Mouse (Mus musculus) forebrain, embryonic 16.5 days (tissue): Measurements from ENCODE around the gene Sav1. TPM values are rescaled to one million over a fixed set of nuclear protein-coding genes. Genes with fewer than 3 reads are reported as not detected.

Experiments
- ATAC-seq: fragments of 200-750 bp; cut with Nextera tagmentation; 2 replicates; pipeline ENCODE4 v1.8.0; 2017; ENCODE audit warnings: mild to moderate bottlenecking, moderate library complexity
- H3K27ac ChIP-seq: fragments of 300-500 bp; sonication (generic); 2 replicates; pipeline ENCODE4 v1.5.1; 2014; ENCODE audit warnings: low read length, control low read depth
- H3K27me3 ChIP-seq: fragments of 300-500 bp; sonication (generic); replicated peaks from 2 replicates; pipeline ENCODE4 v1.6.1; 2014; ENCODE audit warnings: low read length; ENCODE audit not compliant: control insufficient read depth, insufficient read depth
- H3K36me3 ChIP-seq: fragments of 300-500 bp; sonication (generic); 2 replicates; pipeline ENCODE4 v1.6.1; 2014; ENCODE audit not compliant: control insufficient read depth, insufficient read depth
- H3K4me1 ChIP-seq: fragments of 300-500 bp; sonication (generic); replicated peaks from 2 replicates; pipeline ENCODE4 v1.6.1; 2014; ENCODE audit warnings: low read length; ENCODE audit not compliant: control insufficient read depth, insufficient read depth
- H3K4me2 ChIP-seq: fragments of 300-500 bp; sonication (generic); 2 replicates; pipeline ENCODE4 v1.6.1; 2014; ENCODE audit warnings: mild to moderate bottlenecking, low read length, control low read depth
- H3K4me3 ChIP-seq: fragments of 300-500 bp; sonication (generic); replicated peaks from 2 replicates; pipeline ENCODE4 v1.5.1; 2014; ENCODE audit warnings: mild to moderate bottlenecking, low read length, control low read depth
- H3K9ac ChIP-seq: fragments of 300-500 bp; sonication (generic); replicated peaks from 2 replicates; pipeline ENCODE4 v1.6.1; 2014; ENCODE audit warnings: low read depth, low read length, control low read depth
- H3K9me3 ChIP-seq: fragments of 300-500 bp; sonication (generic); 2 replicates; pipeline ENCODE4 v1.6.1; 2016; ENCODE audit warnings: low read length; ENCODE audit not compliant: control insufficient read depth
- WGBS: fragments of 180-500 bp; shearing (Covaris S2); extraction: QIAGEN DNeasy Blood & Tissue Kit; methylation state at CpG from one replicate; pipeline ENCODE4 v1.1.7; 2014; 5-methylcytosine and 5-hydroxymethylcytosine counted together
- polyA plus RNA-seq: library from polyadenylated mRNA; unstranded; fragments of >200 nt; fragmentation: Nextera tagmentation; extraction: Ambion mirVana; gene quantifications from 2 replicates; pipeline ENCODE4 v1.2.1, GENCODE M21; 2015

Gene Sav1
- polyA plus RNA-seq, 1 experiment from 2014 or later = 1.7 TPM

- H3K27ac ChIP-seq = no peak overlapping the region
- WGBS = 86% methylated on average over 13 of the region's 13 CpGs
- no peak for ATAC-seq
- no peaks in the 10 kb centered on the region for H3K4me1 ChIP-seq
- no peak overlapping the region for H3K4me3 ChIP-seq
- no peaks in the 10 kb centered on the region for H3K36me3 ChIP-seq
- no peak overlapping the region for H3K9ac ChIP-seq
- H3K27me3 ChIP-seq = no peaks in the 10 kb centered on the region
- H3K9me3 ChIP-seq = no peaks in the 10 kb centered on the region
- no peak overlapping the region for H3K4me2 ChIP-seq
These were observed 11.6 kb upstream of the Sav1 start for GRCm38 (mm10) chr12:69998186-69998983.

- Histone ChIP-seq H3K36me3 (no peaks in the 10 kb centered on the region), H3K4me2 (no peak overlapping the region), H3K9ac (no peak overlapping the region), H3K9me3 (no peaks in the 10 kb centered on the region), H3K27ac (no peak overlapping the region), H3K4me1 (no peaks in the 10 kb centered on the region), H3K4me3 (no peak overlapping the region), H3K27me3 (no peaks in the 10 kb centered on the region)
- ATAC-seq = no peak
- 53% methylated on average over 3 of the region's 3 CpGs for WGBS
These were observed 8.6 kb upstream of the Sav1 start for GRCm38 (mm10) chr12:69995382-69995781.

- Histone ChIP-seq H3K27ac (peak overlapping the region; percentile 67), H3K4me2 (peak overlapping the region; percentile 76), H3K27me3 (no peaks in the 10 kb centered on the region), H3K9me3 (no peaks in the 10 kb centered on the region), H3K4me1 (peaks cover 9% of the 10 kb centered on the region), H3K9ac (peak overlapping the region; percentile 90), H3K4me3 (peak overlapping the region; percentile 90), H3K36me3 (peaks cover 4% of the 10 kb centered on the region; the same call in 1 of the 2 replicates)
- under 1% methylated on average over 36 of the region's 36 CpGs for WGBS
- ATAC-seq = peak; percentile 58
These were observed 500 bp downstream of the Sav1 start for GRCm38 (mm10) chr12:69986241-69986762.

GRCm38 (mm10) chr12:69985546-69985945 lies 1.3 kb downstream of the Sav1 start:
- no peaks in the 10 kb centered on the region for H3K9me3 ChIP-seq
- WGBS = 18% methylated on average over 4 of the region's 4 CpGs
- H3K27me3 ChIP-seq = no peaks in the 10 kb centered on the region
- H3K36me3 ChIP-seq = peaks cover 4% of the 10 kb centered on the region; the same call in 1 of the 2 replicates
- peaks cover 9% of the 10 kb centered on the region for H3K4me1 ChIP-seq
- H3K9ac ChIP-seq = peak overlapping the region; percentile 90; the same call in 1 of the 2 replicates
- ATAC-seq = no peak
- no peak overlapping the region for H3K27ac ChIP-seq
- peak overlapping the region; percentile 76 for H3K4me2 ChIP-seq
- peak overlapping the region; percentile 90 for H3K4me3 ChIP-seq

GRCm38 (mm10) chr12:69982874-69983273 lies 3.9 kb downstream of the Sav1 start:
- Histone ChIP-seq H3K4me2 (no peak overlapping the region), H3K9me3 (no peaks in the 10 kb centered on the region), H3K27me3 (no peaks in the 10 kb centered on the region), H3K9ac (no peak overlapping the region), H3K4me1 (peaks cover 9% of the 10 kb centered on the region), H3K36me3 (peaks cover 4% of the 10 kb centered on the region; the same call in 1 of the 2 replicates), H3K27ac (no peak overlapping the region), H3K4me3 (no peak overlapping the region)
- no peak for ATAC-seq
- WGBS = 70% methylated on average over 5 of the region's 5 CpGs

- H3K4me1 ChIP-seq = peaks cover 8% of the 10 kb centered on the region
- H3K36me3 ChIP-seq = peaks cover 3% of the 10 kb centered on the region; the same call in 1 of the 2 replicates
- no peak overlapping the region for H3K27ac ChIP-seq
- no peak overlapping the region for H3K4me2 ChIP-seq
- WGBS = 63% methylated on average over 9 of the region's 9 CpGs
- no peak overlapping the region for H3K9ac ChIP-seq
- ATAC-seq = no peak
- no peaks in the 10 kb centered on the region for H3K27me3 ChIP-seq
- H3K4me3 ChIP-seq = no peak overlapping the region
- H3K9me3 ChIP-seq = no peaks in the 10 kb centered on the region
These were observed 9.3 kb downstream of the Sav1 start for GRCm38 (mm10) chr12:69977376-69977998.

- peaks cover 8% of the 10 kb centered on the region for H3K4me1 ChIP-seq
- no peak overlapping the region for H3K4me2 ChIP-seq
- ATAC-seq = no peak
- H3K4me3 ChIP-seq = no peak overlapping the region
- H3K36me3 ChIP-seq = peaks cover 3% of the 10 kb centered on the region; the same call in 1 of the 2 replicates
- H3K9ac ChIP-seq = no peak overlapping the region
- H3K9me3 ChIP-seq = no peaks in the 10 kb centered on the region
- no peak overlapping the region for H3K27ac ChIP-seq
- 90% methylated on average over 6 of the region's 6 CpGs for WGBS
- H3K27me3 ChIP-seq = no peaks in the 10 kb centered on the region
These were observed 10.1 kb downstream of the Sav1 start for GRCm38 (mm10) chr12:69976688-69977087.

- H3K4me1 ChIP-seq = peaks cover 8% of the 10 kb centered on the region
- H3K4me3 ChIP-seq = no peak overlapping the region
- no peaks in the 10 kb centered on the region for H3K9me3 ChIP-seq
- no peak overlapping the region for H3K9ac ChIP-seq
- no peaks in the 10 kb centered on the region for H3K27me3 ChIP-seq
- no peak overlapping the region for H3K4me2 ChIP-seq
- peaks cover 3% of the 10 kb centered on the region; the same call in 1 of the 2 replicates for H3K36me3 ChIP-seq
- ATAC-seq = no peak
- H3K27ac ChIP-seq = no peak overlapping the region
These were observed 13.1 kb downstream of the Sav1 start for GRCm38 (mm10) chr12:69973666-69974065.

GRCm38 (mm10) chr12:69968154-69968553 lies 18.6 kb downstream of the Sav1 start:
- Histone ChIP-seq H3K27me3 (no peaks in the 10 kb centered on the region), H3K27ac (no peak overlapping the region), H3K4me3 (no peak overlapping the region), H3K4me1 (no peaks in the 10 kb centered on the region), H3K4me2 (no peak overlapping the region), H3K9ac (no peak overlapping the region), H3K36me3 (peaks cover 10% of the 10 kb centered on the region), H3K9me3 (no peaks in the 10 kb centered on the region)
- no peak for ATAC-seq
- WGBS = 65% methylated on average over 5 of the region's 5 CpGs
